8 mouse cellular contexts compared by ENCODE assay signal in genomic region chr4:53630963-53631315, GRCm38 (mm10). TPM values are rescaled to one million over a fixed set of nuclear protein-coding genes. Genes with fewer than 3 reads are reported as not detected.
A peak's percentile ranks its signal among the peaks of the same experiment; 100 is the strongest.
DNase-seq lines count a peak whose midpoint lies in the region; ATAC-seq and TF ChIP-seq lines count a peak whose summit lies in the region.

No protein-coding gene starts in this region.

- peak overlapping the region; percentile 77 for H3K4me2 ChIP-seq in heart, postnatal 0 days (ENCODE audit: low read depth, low read length)

- TF ChIP-seq CTCF in heart, postnatal 0 days (IDR thresholded peaks at IDR 0.05; ENCODE audit: low read depth) = no peak
- TF ChIP-seq CTCF in bone marrow, adult 2 months (IDR thresholded peaks at IDR 0.05; ENCODE audit: control insufficient read depth, insufficient read depth, low read length) = no peak

- TF ChIP-seq POLR2A in bone marrow, adult 2 months (IDR thresholded peaks at IDR 0.05; ENCODE audit: borderline replicate concordance, control insufficient read depth, low read depth, low read length) = no peak

- peak overlapping the region; percentile 82 for H3K4me3 ChIP-seq in heart, postnatal 0 days (ENCODE audit: low read depth, low read length)
- peak overlapping the region; percentile 66 for H3K4me3 ChIP-seq in bone marrow, adult 2 months (replicated peaks; ENCODE audit: control insufficient read depth, low read depth, low read length)
- H3K4me3 ChIP-seq in hindbrain, embryonic 10.5 days = peak overlapping the region; percentile 91
- H3K4me3 ChIP-seq in midbrain, embryonic 10.5 days = peak overlapping the region; percentile 91

- DNase-seq in heart, postnatal 0 days (ENCODE audit: low spot score) = no peak
- no peak for DNase-seq in heart, postnatal 10 days
- DNase-seq in hindbrain, embryonic 10.5 days (ENCODE audit: low spot score) = no peak
- DNase-seq in midbrain, embryonic 10.5 days (ENCODE audit: low spot score) = no peak
- no peak for DNase-seq in adipocyte (ENCODE audit: low spot score)
- no peak for DNase-seq in frontal cortex, postnatal 25 days (ENCODE audit: low spot score in 2 of 2)
- DNase-seq in kidney, adult 8-10 months = no peak

- no peak for ATAC-seq in heart, postnatal 0 days (ENCODE audit: insufficient read depth, low read depth)

- no peaks in the 10 kb centered on the region for H3K27me3 ChIP-seq in heart, postnatal 0 days (ENCODE audit: control insufficient read depth, insufficient read depth, low read length)
- no peaks in the 10 kb centered on the region for H3K27me3 ChIP-seq in hindbrain, embryonic 10.5 days (ENCODE audit: insufficient read depth, poor library complexity, severe bottlenecking)
- H3K27me3 ChIP-seq in midbrain, embryonic 10.5 days (ENCODE audit: low read depth, poor library complexity, severe bottlenecking) = no peaks in the 10 kb centered on the region

- WGBS in heart, postnatal 0 days = 16% methylated on average over 12 of the region's 12 CpGs
- WGBS in bone marrow, adult 2 months = 42% methylated on average over 12 of the region's 12 CpGs
- WGBS in hindbrain, embryonic 10.5 days = 7% methylated on average over 12 of the region's 12 CpGs
- WGBS in midbrain, embryonic 10.5 days = 7% methylated on average over 12 of the region's 12 CpGs

- no peak overlapping the region for H3K27ac ChIP-seq in heart, postnatal 0 days (ENCODE audit: low read depth)
- no peak overlapping the region; the same call in 1 of the 2 replicates for H3K27ac ChIP-seq in bone marrow, adult 2 months (ENCODE audit: control insufficient read depth, insufficient read depth, low read depth, low read length, poor library complexity)
- H3K27ac ChIP-seq in hindbrain, embryonic 10.5 days = peak overlapping the region; percentile 96
- H3K27ac ChIP-seq in midbrain, embryonic 10.5 days (replicated peaks) = peak overlapping the region; percentile 97

- TF ChIP-seq EP300 in heart, postnatal 0 days (IDR thresholded peaks at IDR 0.05; ENCODE audit: low read depth) = no peak

- no peaks in the 10 kb centered on the region for H3K9me3 ChIP-seq in heart, postnatal 0 days (replicated peaks; ENCODE audit: control insufficient read depth, low read length)
- no peaks in the 10 kb centered on the region for H3K9me3 ChIP-seq in hindbrain, embryonic 10.5 days
- H3K9me3 ChIP-seq in midbrain, embryonic 10.5 days (replicated peaks) = no peaks in the 10 kb centered on the region

- no peak overlapping the region for H3K9ac ChIP-seq in heart, postnatal 0 days (replicated peaks; ENCODE audit: low read depth, low read length)

- H3K4me1 ChIP-seq in heart, postnatal 0 days (ENCODE audit: control insufficient read depth, insufficient read depth) = peaks cover 8% of the 10 kb centered on the region
- no peaks in the 10 kb centered on the region; the same call in 1 of the 2 replicates for H3K4me1 ChIP-seq in bone marrow, adult 2 months (ENCODE audit: control insufficient read depth, insufficient read depth, low read length)
- H3K4me1 ChIP-seq in hindbrain, embryonic 10.5 days (replicated peaks) = peaks cover 40% of the 10 kb centered on the region
- peaks cover 42% of the 10 kb centered on the region for H3K4me1 ChIP-seq in midbrain, embryonic 10.5 days

- intact Hi-C loops in heart, postnatal 10 days (cut with DNase I) = loop anchor here (5.0 to 10.0 kb wide), 2 partner anchors 194 to 1721 kb away; partner anchors contain the start of genes Rad23b and Tmem38b

- H3K36me3 ChIP-seq in heart, postnatal 0 days (replicated peaks; ENCODE audit: control insufficient read depth, insufficient read depth, low read length) = no peaks in the 10 kb centered on the region
- H3K36me3 ChIP-seq in hindbrain, embryonic 10.5 days = no peaks in the 10 kb centered on the region
- no peaks in the 10 kb centered on the region for H3K36me3 ChIP-seq in midbrain, embryonic 10.5 days

RNA-seq across cellular contexts. Expression of gene Fsd1l, which starts 0.3 kb away (rescaled TPM):
- 6.3 and 8.1 TPM in 2 replicates for total RNA-seq in heart, postnatal 0 days (2014; rRNA removed; ENCODE audit: low replicate concordance)
- polyA plus RNA-seq in heart, postnatal 0 days (2015; fragmentation: Nextera tagmentation; extraction: Ambion mirVana) = 7.0 and 7.8 TPM in 2 replicates
- total RNA-seq in heart, postnatal 10 days (2021) = 10 to 100 TPM; 44.3 to 59.0 TPM
- 1.5 and 1.7 TPM in 2 replicates for polyA plus RNA-seq in bone marrow, adult 2 months (2011; ENCODE audit: insufficient read depth, insufficient read length, low replicate concordance, missing spikeins)
- 23.2 and 26.0 TPM in 2 replicates for polyA plus RNA-seq in hindbrain, embryonic 10.5 days (2016; fragmentation: Nextera tagmentation; extraction: Ambion mirVana)
- polyA plus RNA-seq in midbrain, embryonic 10.5 days (2016; fragmentation: Nextera tagmentation; extraction: Ambion mirVana) = 28.1 and 29.2 TPM in 2 replicates

Comparison
In these comparisons a context has a peak if more than half of its experiments do, and no peak if none do; other contexts are left out.
1. H3K27ac ChIP-seq: peak in hindbrain, embryonic 10.5 days (single experiment) and midbrain, embryonic 10.5 days (single experiment); none in heart, postnatal 0 days (single experiment) and bone marrow, adult 2 months (single experiment).
2. Peak in every context shown above with its lines, with median percentiles within 50 percentile points of each other: H3K4me3 ChIP-seq.